Mouse (Mus musculus) T-cell, adult 66 days (primary cell): ENCODE data around the gene Gm37419. TPM values are rescaled to one million over a fixed set of nuclear protein-coding genes. Genes with fewer than 3 reads are reported as not detected.

Experiments
- total RNA-seq, 2 experiments: library from RNA; stranded (reverse); gene quantifications; 3 replicates in 1 of 2; 4 replicates in 1 of 2; pipeline ENCODE4 v1.2.4; 2023

Gene Gm37419
- not detected for total RNA-seq

DNA sequence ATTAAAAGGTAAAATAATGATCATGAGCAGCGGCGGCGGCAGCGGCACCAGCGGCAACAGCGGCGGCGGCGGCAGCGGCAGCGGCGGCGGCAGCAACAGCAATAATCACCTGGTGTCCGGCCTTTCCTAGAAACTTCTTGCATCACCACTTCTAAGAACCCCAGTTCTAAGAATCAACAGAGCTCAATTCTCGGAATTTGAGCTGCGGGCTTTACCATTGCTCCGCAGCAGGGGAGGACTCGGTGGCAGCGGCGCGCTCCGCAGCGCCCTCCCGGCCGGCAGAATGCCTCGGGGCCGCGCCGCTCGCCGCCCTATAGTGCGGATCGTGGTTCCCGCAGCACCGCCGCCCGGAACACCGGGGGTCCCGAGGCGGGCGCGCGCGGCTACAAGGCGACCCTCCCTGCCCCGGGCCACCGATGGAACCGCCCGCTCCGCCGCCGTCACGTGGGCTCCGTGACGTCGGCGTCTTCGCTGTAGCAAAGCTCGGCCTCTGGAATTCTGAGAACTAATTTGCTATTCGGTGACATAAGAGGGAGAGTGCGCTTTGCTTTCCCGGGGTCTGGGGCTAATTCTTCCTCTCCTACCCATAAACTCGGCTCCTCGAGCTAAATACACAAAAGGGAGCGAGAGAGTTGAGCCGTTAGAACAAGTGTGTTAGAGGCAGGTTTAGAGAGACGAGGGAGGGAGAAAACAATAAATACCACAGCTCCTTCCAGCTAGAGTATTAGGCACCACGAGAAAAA is at the start of gene Gm37419, which contains the start of gene Bcl6:
Gm37419 (plus strand) TSS at position 17 of the 743 bp plus-strand sequence.
Bcl6 (minus strand) TSS at position 387 of the 743 bp plus-strand sequence.

Other genes starting within 250 kb of the Gm37419 start
- gene Sst, start 97.5 kb upstream of the Gm37419 start, total RNA-seq: not detected
- not detected for gene Rtp2, start 56.1 kb upstream of the Gm37419 start, total RNA-seq
- 10 to 100 TPM; 12.2 to 13.5 TPM for gene Bcl6, start 370 bp downstream of the Gm37419 start, total RNA-seq